Mouse (Mus musculus) intestine, postnatal 0 days (tissue): ENCODE measurements around the gene Slc39a10. TPM values are rescaled to one million over a fixed set of nuclear protein-coding genes. Genes with fewer than 3 reads are reported as not detected.

ENCODE experiments used
- ATAC-seq: fragments of 200-750 bp; cut with Nextera tagmentation; 2 replicates; pipeline ENCODE4 v1.8.0; 2017; ENCODE audit warnings: mild to moderate bottlenecking, moderate TSS enrichment, moderate library complexity
- H3K27ac ChIP-seq: fragments of 300-500 bp; sonication (generic); 2 replicates; pipeline ENCODE4 v1.5.1; 2014; ENCODE audit warnings: mild to moderate bottlenecking, low read depth, low read length, moderate library complexity
- H3K27me3 ChIP-seq: fragments of 300-500 bp; sonication (generic); replicated peaks from 2 replicates; pipeline ENCODE4 v1.6.1; 2014; ENCODE audit warnings: low read length, mixed read lengths; ENCODE audit not compliant: control insufficient read depth, insufficient read depth
- H3K36me3 ChIP-seq: fragments of 300-500 bp; sonication (generic); 2 replicates; pipeline ENCODE4 v1.6.1; 2014; ENCODE audit warnings: mild to moderate bottlenecking, moderate library complexity; ENCODE audit not compliant: control insufficient read depth, insufficient read depth
- H3K4me1 ChIP-seq: fragments of 300-500 bp; sonication (generic); replicated peaks from 2 replicates; pipeline ENCODE4 v1.6.1; 2014; ENCODE audit warnings: antibody characterized with exemption, low read length, mixed read lengths; ENCODE audit not compliant: control insufficient read depth, insufficient read depth
- H3K4me2 ChIP-seq: fragments of 300-500 bp; sonication (generic); replicated peaks from 2 replicates; pipeline ENCODE4 v1.6.1; 2014; ENCODE audit warnings: low read depth, mild to moderate bottlenecking, moderate library complexity
- H3K4me3 ChIP-seq: fragments of 300-500 bp; sonication (generic); 2 replicates; pipeline ENCODE4 v1.5.1; 2014; ENCODE audit warnings: low read depth, low read length
- H3K9ac ChIP-seq: fragments of 300-500 bp; sonication (generic); 2 replicates; pipeline ENCODE4 v1.6.1; 2014; ENCODE audit warnings: mild to moderate bottlenecking, low read depth, low read length
- H3K9me3 ChIP-seq: fragments of 300-500 bp; sonication (generic); 2 replicates; pipeline ENCODE4 v1.6.1; 2016; ENCODE audit warnings: mixed run types; ENCODE audit not compliant: control insufficient read depth
- CTCF ChIP-seq: sonication (generic); IDR thresholded peaks from 2 replicates; pipeline ENCODE4 v1.5.1; 2016; ENCODE audit warnings: low read depth, mild to moderate bottlenecking, control low read depth, antibody characterized with exemption, moderate library complexity
- WGBS: fragments of 180-500 bp; shearing (Covaris S2); extraction: QIAGEN DNeasy Blood & Tissue Kit; methylation state at CpG from one replicate; pipeline ENCODE4 v1.1.7; 2014; 5-methylcytosine and 5-hydroxymethylcytosine counted together
- polyA plus RNA-seq: library from polyadenylated mRNA; unstranded; fragments of >200 nt; fragmentation: Nextera tagmentation; extraction: Ambion mirVana; gene quantifications from 2 replicates; pipeline ENCODE4 v1.2.1, GENCODE M21; 2015

Gene Slc39a10
- polyA plus RNA-seq, 1 experiment from 2014 or later = 5.0 TPM

DNA sequence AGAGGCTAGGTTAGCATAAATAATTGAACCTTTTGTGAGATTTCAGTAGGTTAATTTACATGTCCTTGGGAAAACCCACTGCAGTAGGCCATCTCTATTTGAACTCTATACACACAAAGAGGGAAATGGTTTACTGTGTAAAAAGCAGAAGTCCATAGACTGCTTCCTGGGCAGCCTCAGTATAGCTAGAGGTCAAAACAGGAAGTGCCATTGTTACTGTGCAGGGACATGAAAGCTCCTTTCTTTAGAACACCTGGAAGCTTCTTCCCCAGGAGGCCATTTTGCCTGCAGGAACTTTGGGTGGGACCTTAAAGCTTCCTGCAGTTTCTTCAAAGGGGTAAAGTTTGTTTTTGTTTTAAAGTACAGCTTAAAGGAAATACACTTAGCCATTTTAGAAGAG, 29.0 kb upstream of the Slc39a10 start:
- no peak overlapping the region for H3K4me3 ChIP-seq
- H3K36me3 ChIP-seq = no peaks in the 10 kb centered on the region
- no peak overlapping the region for H3K4me2 ChIP-seq
- no peak overlapping the region for H3K9ac ChIP-seq
- no peaks in the 10 kb centered on the region for H3K27me3 ChIP-seq
- ATAC-seq = no peak
- TF ChIP-seq CTCF = no peak
- H3K9me3 ChIP-seq = no peaks in the 10 kb centered on the region
- H3K27ac ChIP-seq = no peak overlapping the region
- H3K4me1 ChIP-seq = no peaks in the 10 kb centered on the region

DNA sequence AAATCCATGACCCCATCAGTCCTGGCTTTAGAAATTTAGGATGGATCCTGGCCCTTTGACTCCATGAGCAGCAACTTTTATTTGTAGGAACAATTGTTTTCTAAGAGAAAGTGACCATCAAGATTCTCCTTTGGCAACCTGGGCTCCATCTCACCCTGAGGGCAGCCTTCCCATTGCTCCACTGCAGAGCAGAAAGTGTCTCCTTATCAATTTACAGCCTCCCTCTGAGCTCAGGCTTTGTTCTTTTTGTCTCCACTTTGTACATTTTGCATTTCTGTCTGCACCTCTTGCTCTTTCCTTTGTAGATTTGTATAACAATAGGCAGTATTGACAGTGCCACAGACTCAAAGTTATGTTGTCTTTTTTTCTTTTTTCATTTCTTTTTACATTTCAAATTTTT, 23.6 kb upstream of the Slc39a10 start:
- H3K9me3 ChIP-seq = peaks cover 3% of the 10 kb centered on the region; the same call in 1 of the 2 replicates
- no peak for ATAC-seq
- TF ChIP-seq CTCF = no peak
- no peak overlapping the region for H3K4me3 ChIP-seq
- H3K9ac ChIP-seq = no peak overlapping the region
- H3K4me2 ChIP-seq = no peak overlapping the region
- no peaks in the 10 kb centered on the region for H3K36me3 ChIP-seq
- no peaks in the 10 kb centered on the region for H3K27me3 ChIP-seq
- no peak overlapping the region for H3K27ac ChIP-seq
- H3K4me1 ChIP-seq = no peaks in the 10 kb centered on the region

DNA sequence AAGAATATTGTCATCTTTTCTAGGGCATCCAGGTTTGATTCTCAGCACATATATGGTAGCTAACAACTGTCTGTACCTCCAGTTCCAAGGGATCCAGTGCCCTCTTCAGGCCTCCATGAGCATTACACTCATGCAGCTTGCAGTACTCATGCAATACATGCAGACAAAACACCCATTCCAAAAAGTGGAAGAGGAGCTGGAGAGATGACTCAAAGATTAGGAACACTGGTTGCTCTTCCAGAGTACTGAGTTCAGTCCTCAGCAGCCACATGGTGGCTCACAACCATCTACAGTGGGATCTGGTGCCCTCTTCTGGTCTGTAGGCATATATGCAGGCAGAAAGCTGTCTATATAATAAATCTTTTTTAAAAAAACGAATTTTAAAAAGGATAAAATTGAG, 21.7 kb upstream of the Slc39a10 start:
- Histone ChIP-seq H3K4me2 (no peak overlapping the region), H3K9ac (no peak overlapping the region), H3K4me3 (no peak overlapping the region), H3K27me3 (no peaks in the 10 kb centered on the region), H3K36me3 (no peaks in the 10 kb centered on the region), H3K27ac (no peak overlapping the region), H3K9me3 (peaks cover 3% of the 10 kb centered on the region; the same call in 1 of the 2 replicates), H3K4me1 (no peaks in the 10 kb centered on the region)
- no peak for ATAC-seq
- peak; percentile 18; the same call in 1 of the 2 replicates for TF ChIP-seq CTCF
- WGBS = 57% methylated on average over 1 of the region's 1 CpGs

DNA sequence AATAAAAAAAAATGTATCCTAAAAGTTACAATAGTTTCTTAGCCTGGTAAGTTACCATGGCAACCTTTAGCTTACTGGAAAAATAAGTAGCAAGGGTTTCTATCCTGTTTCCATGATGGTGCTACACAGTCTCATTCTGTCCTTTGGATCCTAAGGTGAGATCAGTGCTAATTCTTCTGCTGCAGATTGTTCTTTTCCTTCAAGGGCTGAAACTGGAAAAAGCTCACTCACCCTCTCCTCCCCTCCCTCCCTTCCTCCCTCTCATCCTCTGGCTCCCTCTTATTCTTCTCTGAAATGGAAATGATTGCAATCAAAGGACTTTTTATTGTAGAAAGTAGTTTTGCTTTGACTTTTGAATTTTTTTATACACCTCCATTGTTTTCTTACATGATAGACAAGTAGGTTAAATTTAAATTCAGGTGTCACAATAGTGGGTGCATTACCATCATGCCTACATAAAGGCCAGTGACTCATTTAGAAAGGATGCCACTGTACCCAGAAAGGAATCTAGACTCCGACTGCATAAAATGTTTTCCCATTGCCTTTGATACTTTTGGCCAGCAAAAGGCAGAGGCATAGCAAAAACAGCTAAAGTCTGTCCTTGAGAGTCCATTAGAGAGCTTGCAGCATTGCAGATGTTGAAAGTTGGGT, 20.0 kb upstream of the Slc39a10 start:
- Histone ChIP-seq H3K27ac (no peak overlapping the region), H3K9me3 (peaks cover 3% of the 10 kb centered on the region; the same call in 1 of the 2 replicates), H3K4me3 (no peak overlapping the region), H3K27me3 (no peaks in the 10 kb centered on the region), H3K4me2 (no peak overlapping the region), H3K4me1 (no peaks in the 10 kb centered on the region), H3K36me3 (no peaks in the 10 kb centered on the region), H3K9ac (no peak overlapping the region)
- TF ChIP-seq CTCF = no peak
- no peak for ATAC-seq
- WGBS = 83% methylated on average over 1 of the region's 1 CpGs

DNA sequence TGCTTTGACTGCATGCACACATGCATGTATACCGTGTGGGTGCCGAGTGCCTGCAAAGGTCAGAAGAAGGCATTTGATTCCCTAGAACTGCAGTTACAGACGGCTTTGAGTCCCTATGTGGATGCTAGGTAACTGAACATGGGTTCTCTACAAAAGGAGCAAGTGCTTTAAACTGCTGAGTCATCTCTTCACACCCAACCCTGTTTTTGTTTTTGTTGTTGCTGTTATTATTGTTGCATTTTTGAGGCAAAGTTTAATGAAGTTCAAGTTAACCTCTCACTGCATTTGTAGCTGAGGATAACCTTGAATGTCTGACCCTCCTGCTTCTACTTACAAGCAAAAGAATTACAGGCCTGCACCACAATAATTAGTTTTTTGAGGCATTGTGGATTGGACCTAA, 17.5 kb upstream of the Slc39a10 start:
- no peak for ATAC-seq
- TF ChIP-seq CTCF = no peak
- H3K9ac ChIP-seq = no peak overlapping the region
- no peaks in the 10 kb centered on the region for H3K36me3 ChIP-seq
- no peaks in the 10 kb centered on the region for H3K27me3 ChIP-seq
- no peak overlapping the region for H3K27ac ChIP-seq
- 92% methylated on average over 3 of the region's 3 CpGs for WGBS
- H3K4me2 ChIP-seq = no peak overlapping the region
- H3K4me3 ChIP-seq = no peak overlapping the region
- no peaks in the 10 kb centered on the region for H3K4me1 ChIP-seq
- H3K9me3 ChIP-seq = peaks cover 3% of the 10 kb centered on the region; the same call in 1 of the 2 replicates

DNA sequence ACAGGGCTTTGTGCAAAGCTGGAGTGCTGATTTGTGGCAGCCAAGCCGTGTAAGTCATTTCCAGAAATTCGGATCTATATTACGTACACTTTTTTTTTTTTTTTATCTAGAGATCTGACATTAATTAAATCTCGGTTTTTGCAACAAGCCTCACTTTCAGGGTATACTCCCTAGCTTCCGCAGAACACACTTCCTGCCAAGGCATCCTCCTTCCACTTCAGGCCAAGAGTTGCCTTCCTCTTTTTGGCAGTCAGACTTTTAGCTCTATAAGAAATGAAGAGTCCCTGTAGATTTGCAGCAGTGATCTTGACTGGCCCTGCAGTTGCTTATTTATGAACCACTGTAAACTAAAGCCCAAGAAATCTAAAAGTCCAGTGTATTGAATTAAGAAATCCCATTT, 13.1 kb upstream of the Slc39a10 start:
- TF ChIP-seq CTCF = no peak
- H3K4me1 ChIP-seq = no peaks in the 10 kb centered on the region
- H3K27me3 ChIP-seq = no peaks in the 10 kb centered on the region
- H3K9me3 ChIP-seq = no peaks in the 10 kb centered on the region
- no peak overlapping the region for H3K4me2 ChIP-seq
- H3K4me3 ChIP-seq = no peak overlapping the region
- 80% methylated on average over 5 of the region's 5 CpGs for WGBS
- H3K36me3 ChIP-seq = no peaks in the 10 kb centered on the region
- H3K27ac ChIP-seq = no peak overlapping the region
- H3K9ac ChIP-seq = no peak overlapping the region
- no peak for ATAC-seq

DNA sequence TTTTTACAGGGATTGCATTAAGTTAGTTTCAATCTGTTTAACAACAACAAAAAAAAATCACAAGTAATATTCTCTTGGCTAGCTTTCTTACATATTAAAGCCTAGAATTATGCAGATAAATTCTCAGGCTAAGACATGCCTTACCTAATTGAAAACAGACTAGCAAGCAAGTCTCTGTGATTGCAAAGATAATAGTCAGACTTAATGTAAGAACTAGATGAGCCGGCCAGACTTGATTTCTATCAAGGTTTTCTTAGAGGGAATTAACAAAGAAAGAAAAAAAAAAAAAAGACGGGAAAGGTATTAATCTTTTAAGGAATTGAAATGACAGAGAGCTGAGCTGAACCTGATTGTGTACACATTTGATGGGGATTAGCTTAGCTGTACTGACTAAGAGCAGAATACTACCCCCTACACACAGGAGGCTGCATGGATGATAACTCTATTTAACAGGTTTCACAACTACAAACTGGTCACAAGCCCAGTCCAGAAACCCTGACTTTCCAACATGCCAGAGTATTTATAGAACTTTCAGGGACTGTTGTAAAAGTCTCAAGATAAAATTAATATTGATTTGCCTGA, 9.5 kb upstream of the Slc39a10 start:
- WGBS = 43% methylated on average over 2 of the region's 2 CpGs
- H3K27me3 ChIP-seq = no peaks in the 10 kb centered on the region
- H3K4me2 ChIP-seq = no peak overlapping the region
- H3K27ac ChIP-seq = no peak overlapping the region
- no peak overlapping the region for H3K4me3 ChIP-seq
- ATAC-seq = no peak
- no peak for TF ChIP-seq CTCF
- no peaks in the 10 kb centered on the region for H3K36me3 ChIP-seq
- no peaks in the 10 kb centered on the region for H3K9me3 ChIP-seq
- no peaks in the 10 kb centered on the region for H3K4me1 ChIP-seq
- H3K9ac ChIP-seq = no peak overlapping the region
